19 mouse cellular contexts compared by ENCODE assay signal in the genomic region with DNA sequence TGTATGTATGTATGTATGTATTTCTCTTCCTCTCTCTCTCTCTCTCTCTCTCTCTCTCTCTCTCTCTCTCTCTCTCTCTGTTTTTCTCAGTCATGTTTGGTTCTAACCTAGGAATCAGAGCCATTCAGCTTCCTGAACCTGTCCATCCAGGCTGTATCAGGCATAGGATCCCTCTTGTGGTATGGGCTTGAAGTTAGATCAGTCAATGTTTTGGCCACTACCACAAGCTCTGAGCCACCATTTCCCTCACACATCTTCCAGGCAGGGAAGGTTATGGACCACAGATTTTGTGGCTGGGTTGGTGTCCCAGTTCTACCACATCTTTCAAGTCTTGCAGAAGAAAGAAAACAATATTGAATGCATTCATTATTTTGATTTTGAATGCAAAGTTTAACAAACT. TPM values are rescaled to one million over a fixed set of nuclear protein-coding genes. Genes with fewer than 3 reads are reported as not detected.
A peak's percentile ranks its signal among the peaks of the same experiment; 100 is the strongest.
DNase-seq lines count a peak whose midpoint lies in the region; ATAC-seq and TF ChIP-seq lines count a peak whose summit lies in the region.
"Had no signal": no experiment of that assay in that cellular context is flagged by ENCODE, and none has a peak within 500 bp of the region (broad histone marks: within the 10 kb centered on the region; RNA-seq: fewer than 3 reads in every experiment).

No protein-coding gene starts in this region.

- H3K4me1 ChIP-seq in lung, embryonic 15.5 days, result peaks cover 10% of the 10 kb centered on the region; the same call in 1 of the 2 replicates
- H3K4me1 ChIP-seq in midbrain, embryonic 16.5 days (ENCODE audit: control insufficient read depth, insufficient read depth, low read length), result no peaks in the 10 kb centered on the region
- H3K4me1 ChIP-seq: embryonic facial prominence, embryonic 12.5 days; hindbrain, embryonic 12.5 days; limb, embryonic 13.5 days; liver, embryonic 13.5 days; midbrain, embryonic 15.5 days; neural tube, embryonic 15.5 days had no signal

- no peak for TF ChIP-seq CTCF in gastrocnemius, adult 2 months (IDR thresholded peaks at IDR 0.05)
- peak; percentile 15 for TF ChIP-seq CTCF in Patski (IDR thresholded peaks at IDR 0.05)

- POLR2A ChIA-PET in Patski (lab: Charles Lee), result no interaction called here

- CTCF ChIA-PET in Patski (lab: Charles Lee), result interaction anchor here (0.8 to 1.6 kb wide), 8 partner anchors 11 to 175 kb away, joined by 3 to 4 read pairs (median 3); no protein-coding TSS in a partner anchor

- H3K27ac ChIP-seq in gastrocnemius, adult 2 months, result peak overlapping the region; percentile 69
- H3K27ac ChIP-seq in lung, embryonic 15.5 days, result peak overlapping the region; percentile 32; the same call in 1 of the 2 replicates
- no peak overlapping the region for H3K27ac ChIP-seq in midbrain, embryonic 16.5 days (ENCODE audit: low read length)
- H3K27ac ChIP-seq: embryonic facial prominence, embryonic 12.5 days; hindbrain, embryonic 12.5 days; limb, embryonic 13.5 days; liver, embryonic 13.5 days; midbrain, embryonic 15.5 days; neural tube, embryonic 15.5 days had no signal

- H3K27me3 ChIP-seq in lung, embryonic 15.5 days, result no peaks in the 10 kb centered on the region
- H3K27me3 ChIP-seq in Patski, result no peaks in the 10 kb centered on the region
- no peaks in the 10 kb centered on the region for H3K27me3 ChIP-seq in midbrain, embryonic 16.5 days (ENCODE audit: control insufficient read depth, insufficient read depth, low read depth, low read length)
- H3K27me3 ChIP-seq: embryonic facial prominence, embryonic 12.5 days; hindbrain, embryonic 12.5 days; limb, embryonic 13.5 days; liver, embryonic 13.5 days; midbrain, embryonic 15.5 days; neural tube, embryonic 15.5 days had no signal

- DNase-seq in gastrocnemius, adult 2 months, result no peak
- no peak for DNase-seq in gastrocnemius, postnatal 10 days
- DNase-seq in lung, postnatal 25 days (ENCODE audit: low spot score), result no peak
- no peak for DNase-seq in Patski (ENCODE audit: low read depth, low spot score)
- DNase-seq in layer of hippocampus, adult 9-11 months, result no peak
- DNase-seq: cerebellum, adult 11 months; liver, embryonic 13.5 days; right cerebral cortex, postnatal 25 days had no signal

- no peaks in the 10 kb centered on the region for H3K36me3 ChIP-seq in lung, embryonic 15.5 days
- no peaks in the 10 kb centered on the region for H3K36me3 ChIP-seq in midbrain, embryonic 16.5 days (ENCODE audit: control insufficient read depth, insufficient read depth, low read length)
- H3K36me3 ChIP-seq: embryonic facial prominence, embryonic 12.5 days; hindbrain, embryonic 12.5 days; limb, embryonic 13.5 days; liver, embryonic 13.5 days; midbrain, embryonic 15.5 days; neural tube, embryonic 15.5 days had no signal

- in situ Hi-C loops in Patski (cut with MboI; ENCODE audit: low pct_unique_long_range_greater_than_20kb), result no loop called here

- H3K9me3 ChIP-seq in lung, embryonic 15.5 days, result no peaks in the 10 kb centered on the region
- H3K9me3 ChIP-seq in midbrain, embryonic 16.5 days (replicated peaks; ENCODE audit: control insufficient read depth, low read length, poor library complexity, severe bottlenecking), result no peaks in the 10 kb centered on the region
- H3K9me3 ChIP-seq: embryonic facial prominence, embryonic 12.5 days; hindbrain, embryonic 12.5 days; limb, embryonic 13.5 days; liver, embryonic 13.5 days; midbrain, embryonic 15.5 days; neural tube, embryonic 15.5 days had no signal

- no peak overlapping the region for H3K4me3 ChIP-seq in gastrocnemius, adult 2 months
- no peak overlapping the region for H3K4me3 ChIP-seq in lung, embryonic 15.5 days
- no peak overlapping the region for H3K4me3 ChIP-seq in midbrain, embryonic 16.5 days (ENCODE audit: low read depth, low read length)
- H3K4me3 ChIP-seq: embryonic facial prominence, embryonic 12.5 days; hindbrain, embryonic 12.5 days; limb, embryonic 13.5 days; liver, embryonic 13.5 days; midbrain, embryonic 15.5 days; neural tube, embryonic 15.5 days had no signal

- intact Hi-C loops in gastrocnemius, adult 2 months (cut with DNase I), result no loop called here

- no peak for ATAC-seq in lung, embryonic 15.5 days (ENCODE audit: borderline replicate concordance, extremely low read depth, low FRiP score, low TSS enrichment)
- peak; percentile 54 for ATAC-seq in Patski
- ATAC-seq in granulocyte monocyte progenitor cell, adult 5-6 weeks (replicated peaks; ENCODE audit: poor library complexity, severe bottlenecking), result peak; percentile 27; the same call in 1 of the 2 replicates
- no peak for ATAC-seq in midbrain, embryonic 16.5 days
- ATAC-seq: forebrain, embryonic 16.5 days; inflammation-experienced regulatory T-cells, adult 6 months; midbrain, embryonic 15.5 days had no signal

- no peak overlapping the region for H3K4me2 ChIP-seq in lung, embryonic 15.5 days
- H3K4me2 ChIP-seq in midbrain, embryonic 16.5 days (ENCODE audit: low read length), result no peak overlapping the region
- H3K4me2 ChIP-seq: embryonic facial prominence, embryonic 12.5 days; hindbrain, embryonic 12.5 days; limb, embryonic 13.5 days; liver, embryonic 13.5 days; lung, embryonic 14.5 days; midbrain, embryonic 15.5 days; neural tube, embryonic 15.5 days had no signal

- H3K9ac ChIP-seq in lung, embryonic 15.5 days, result no peak overlapping the region
- H3K9ac ChIP-seq in midbrain, embryonic 16.5 days (ENCODE audit: low read depth, low read length), result no peak overlapping the region
- H3K9ac ChIP-seq: embryonic facial prominence, embryonic 12.5 days; hindbrain, embryonic 12.5 days; limb, embryonic 13.5 days; liver, embryonic 13.5 days; lung, embryonic 14.5 days; midbrain, embryonic 15.5 days; neural tube, embryonic 15.5 days had no signal

RNA-seq across cellular contexts. Expression of a gene that starts 35.4 kb away (rescaled TPM):
- 100 to 1,000 TPM; 495 to 592 TPM for total RNA-seq in gastrocnemius, adult 2 months (2021)
- total RNA-seq in gastrocnemius, postnatal 10 days (2021), result 100 to 1,000 TPM; 234 to 262 TPM
- polyA plus RNA-seq in lung, embryonic 15.5 days (2015; fragmentation: Nextera tagmentation; extraction: Ambion mirVana), result 168 and 169 TPM in 2 replicates
- polyA plus RNA-seq in Patski (2021), result 84.9 TPM
- total RNA-seq in granulocyte monocyte progenitor cell, adult 5-6 weeks (2014; fragmentation: Nextera tagmentation), result 464 and 485 TPM in 2 replicates
- total RNA-seq in granulocyte monocyte progenitor cell, adult 5-6 weeks (2017), result 524 and 651 TPM in 2 replicates
- 46.8 and 48.7 TPM in 2 replicates for polyA plus RNA-seq in midbrain, embryonic 16.5 days (2015; fragmentation: Nextera tagmentation; extraction: Ambion mirVana)

Comparison
In these comparisons a context has a peak if more than half of its experiments do, and no peak if none do; other contexts are left out.
1. ATAC-seq: peak in Patski (single experiment) and granulocyte monocyte progenitor cell, adult 5-6 weeks (single experiment); none in lung, embryonic 15.5 days (single experiment) and midbrain, embryonic 16.5 days (single experiment).